Mouse (Mus musculus) cerebellum, adult 11 months (tissue): ENCODE measurements at regions not wholly inside any gene's neighbourhood (a gene's known extent, or its start where the extent isn't known, plus 50 kb on each side); places are given as distances from the start of the nearest gene placed in this dataset.
A peak's percentile ranks its signal among the peaks of the same experiment; 100 is the strongest.

Source experiments
- DNase-seq: peaks from one replicate; pipeline ENCODE4 v3.0.0; 2022

GRCm38 (mm10) chr9:83326437-83327086, 114.4 kb downstream of the Lca5 start:
- no peak for DNase-seq

GRCm38 (mm10) chr9:83325910-83326309, 115.0 kb downstream of the Lca5 start:
- no peak for DNase-seq

- no peak for DNase-seq
These were observed 116.6 kb downstream of the Lca5 start for GRCm38 (mm10) chr9:83324336-83324735.

GRCm38 (mm10) chr9:83322991-83323583, 117.8 kb downstream of the Lca5 start:
- no peak for DNase-seq

- DNase-seq, result no peak
These were observed 119.1 kb downstream of the Lca5 start for GRCm38 (mm10) chr9:83321793-83322192.

GRCm38 (mm10) chr9:83320834-83321233, 120.1 kb downstream of the Lca5 start:
- no peak for DNase-seq

- no peak for DNase-seq
These were observed 124.1 kb downstream of the Lca5 start for GRCm38 (mm10) chr9:83316818-83317162.

GRCm38 (mm10) chr9:83315941-83316817, 124.7 kb downstream of the Lca5 start:
- DNase-seq, result peak; percentile 14

GRCm38 (mm10) chr9:83308771-83309170, 132.2 kb downstream of the Lca5 start:
- no peak for DNase-seq

- no peak for DNase-seq
These were observed 132.8 kb downstream of the Lca5 start for GRCm38 (mm10) chr9:83308092-83308491.

- DNase-seq, result no peak
These were observed 133.5 kb downstream of the Lca5 start for GRCm38 (mm10) chr9:83307349-83307938.

GRCm38 (mm10) chr9:83304925-83305324, 136.0 kb downstream of the Lca5 start:
- no peak for DNase-seq

- no peak for DNase-seq
These were observed 140.4 kb downstream of the Lca5 start for GRCm38 (mm10) chr9:83300500-83300899.

- no peak for DNase-seq
These were observed 140.9 kb downstream of the Lca5 start for GRCm38 (mm10) chr9:83300044-83300443.

GRCm38 (mm10) chr9:83299623-83300022, 141.3 kb downstream of the Lca5 start:
- no peak for DNase-seq

- DNase-seq, result no peak
These were observed 145.5 kb downstream of the Lca5 start for GRCm38 (mm10) chr9:83295453-83295852.

- peak; percentile 9 for DNase-seq
These were observed 146.5 kb downstream of the Lca5 start for GRCm38 (mm10) chr9:83294441-83294840.

GRCm38 (mm10) chr9:83284097-83284496, 137.6 kb upstream of the Hmgn3 start:
- DNase-seq, result no peak

GRCm38 (mm10) chr9:83283662-83284061, 137.2 kb upstream of the Hmgn3 start:
- DNase-seq, result no peak

- DNase-seq, result no peak
These were observed 136.8 kb upstream of the Hmgn3 start for GRCm38 (mm10) chr9:83283249-83283648.

GRCm38 (mm10) chr9:83277791-83278190, 131.3 kb upstream of the Hmgn3 start:
- no peak for DNase-seq

GRCm38 (mm10) chr9:83277356-83277755, 130.9 kb upstream of the Hmgn3 start:
- DNase-seq, result no peak

- DNase-seq, result no peak
These were observed 129.8 kb upstream of the Hmgn3 start for GRCm38 (mm10) chr9:83276291-83276690.
